Mouse (Mus musculus) c-Kit-positive CD71-positive TER-119-negative erythroid progenitor cells, embryonic 14.5 days (primary cell): ENCODE data around the gene AC124502.3.
"Not testable (repeated sequence)": the region's sequence is repeated elsewhere in the genome, so short reads cannot be mapped to it uniquely, and the experiment has no call there.

Experiments used
- DNase-seq: peaks from one replicate; pipeline ENCODE4 v3.0.0-alpha.2; 2013; ENCODE audit warnings: low read depth

The AC124502.3 gene

GRCm38 (mm10) chr19:5038709-5039156, at the start of gene AC124502.3, which contains the start of gene B4gat1:
Gene AC124502.3 (plus strand): TSS chr19:5038891.
Gene B4gat1 (plus strand): TSS chr19:5038826.
- peak; percentile 80 for DNase-seq

DNA sequence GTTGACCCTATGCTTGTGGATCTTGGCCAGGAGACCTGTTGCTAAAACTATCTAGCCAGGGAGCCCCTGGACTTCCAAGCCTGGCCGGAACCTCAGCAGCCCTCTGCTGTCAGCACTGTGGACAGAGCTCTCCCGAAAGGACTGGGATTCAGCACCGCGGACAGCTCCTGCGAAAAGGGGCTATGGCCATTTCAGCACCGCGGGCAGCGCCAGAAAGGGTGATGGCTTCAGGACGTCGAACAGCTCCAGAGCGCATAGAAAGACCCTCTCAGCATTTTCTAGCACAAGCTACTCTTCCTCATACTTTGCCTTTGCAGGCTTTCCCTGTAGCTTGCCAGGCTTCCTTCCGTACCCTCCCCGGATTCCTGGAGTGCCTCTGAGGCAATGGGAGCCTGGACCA, 49.7 kb upstream of the AC124502.3 start:
- DNase-seq = peak; percentile 84

DNA sequence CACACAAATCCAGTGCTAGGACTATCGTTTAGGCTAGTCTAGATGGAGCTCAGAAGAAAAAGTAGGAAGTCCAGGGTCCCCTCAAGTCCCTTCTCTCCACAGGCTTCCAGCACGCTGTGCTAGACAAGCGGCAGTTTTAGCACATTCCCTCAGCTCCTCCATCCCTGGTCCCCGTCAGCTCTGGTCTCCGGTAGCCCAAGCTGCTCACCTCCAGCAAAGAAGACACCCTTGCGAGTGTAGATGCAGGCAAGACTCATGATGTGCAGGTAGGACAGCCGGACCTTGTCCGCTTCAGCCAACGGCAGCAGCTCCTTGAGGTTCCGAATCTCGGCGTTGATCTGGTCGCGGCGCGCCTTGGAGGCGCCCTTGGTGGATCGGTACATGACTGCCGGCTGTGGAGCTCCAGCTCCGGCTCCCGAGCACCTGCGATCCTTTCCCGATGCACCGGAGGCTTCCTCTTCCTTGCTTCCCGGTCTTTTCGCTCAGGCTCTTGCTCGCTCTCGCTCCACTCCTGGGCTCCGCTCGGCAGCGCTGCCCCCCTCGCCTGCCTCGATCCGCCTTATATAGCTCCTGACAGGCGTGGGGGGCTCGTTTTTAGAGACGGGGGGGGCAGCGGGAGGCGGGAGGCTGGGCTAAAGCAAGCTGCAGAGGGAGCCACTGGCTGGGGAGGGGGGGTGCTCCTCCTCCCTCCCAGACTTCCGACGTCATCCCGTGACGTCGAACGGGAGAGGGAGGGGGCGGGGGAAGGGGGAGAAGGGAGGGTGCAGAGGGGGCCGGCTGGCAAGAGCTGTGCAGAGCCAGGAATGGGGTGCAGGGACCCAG, 49.0 kb upstream of the AC124502.3 start:
- no peak for DNase-seq

- no peak for DNase-seq
Observed at GRCm38 (mm10) chr19:4990256-4990625, 48.5 kb upstream of the AC124502.3 start, which contains the start of gene Npas4. Gene Npas4 (minus strand): TSS chr19:4990316.

DNA sequence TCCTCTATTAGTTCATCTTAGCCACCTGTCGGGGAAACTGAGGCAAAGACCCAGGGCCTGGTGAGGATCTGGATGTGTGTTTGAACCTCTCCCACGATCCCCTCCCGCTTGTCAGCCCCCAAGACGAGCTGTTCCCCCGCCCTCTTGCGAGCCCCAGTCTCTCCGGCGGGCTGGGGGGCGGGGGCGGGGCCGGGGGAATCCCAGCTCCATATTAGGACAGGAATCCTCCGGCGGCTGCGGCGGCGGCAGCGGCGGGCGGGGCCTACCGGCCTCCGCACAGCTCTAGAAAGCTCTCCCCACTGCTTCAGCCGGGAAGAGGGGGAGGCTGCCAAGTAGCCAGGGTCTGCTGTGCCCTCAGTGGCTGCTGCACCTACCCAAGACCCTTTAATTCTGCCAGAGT, 48.0 kb upstream of the AC124502.3 start:
- no peak for DNase-seq

- no peak for DNase-seq
Observed at GRCm38 (mm10) chr19:4992371-4992770, 46.3 kb upstream of the AC124502.3 start.

GRCm38 (mm10) chr19:4992904-4993303, 45.8 kb upstream of the AC124502.3 start:
- no peak for DNase-seq

GRCm38 (mm10) chr19:4994043-4994442, 44.6 kb upstream of the AC124502.3 start:
- no peak for DNase-seq

DNA sequence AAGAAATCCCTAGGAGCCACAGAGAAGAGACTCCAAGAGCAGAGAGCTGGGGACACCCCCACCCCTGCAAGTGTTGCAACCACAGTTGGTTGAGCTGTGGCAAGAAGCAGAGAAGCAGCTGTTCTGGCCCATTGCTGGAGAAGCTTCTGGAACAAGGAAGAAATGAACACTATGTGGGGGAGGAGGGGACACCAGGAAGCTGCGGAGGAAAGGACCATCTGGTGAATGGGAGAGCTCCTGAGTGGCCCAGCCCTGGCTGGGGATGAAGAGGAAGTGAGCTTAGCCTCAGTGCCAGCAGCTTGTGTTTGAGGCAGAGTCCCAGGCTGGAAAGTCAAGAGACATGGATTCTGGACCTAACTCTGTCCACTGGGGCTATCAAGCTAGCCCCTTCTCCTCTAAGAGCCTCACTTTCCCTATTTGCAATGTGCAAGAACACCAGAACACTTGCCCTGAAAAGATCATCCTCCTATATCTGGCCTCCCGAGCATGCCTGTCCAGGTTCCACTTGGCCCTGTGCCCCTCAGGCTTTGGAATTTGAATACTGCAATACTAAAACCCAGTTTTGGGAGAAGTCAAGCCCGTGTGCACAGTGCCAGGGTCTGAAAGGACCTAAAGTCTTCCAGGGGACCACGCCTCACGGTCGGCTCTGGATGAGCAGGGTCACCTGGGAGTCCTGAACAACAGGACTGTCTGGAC, 39.1 kb upstream of the AC124502.3 start:
- DNase-seq = no peak

DNA sequence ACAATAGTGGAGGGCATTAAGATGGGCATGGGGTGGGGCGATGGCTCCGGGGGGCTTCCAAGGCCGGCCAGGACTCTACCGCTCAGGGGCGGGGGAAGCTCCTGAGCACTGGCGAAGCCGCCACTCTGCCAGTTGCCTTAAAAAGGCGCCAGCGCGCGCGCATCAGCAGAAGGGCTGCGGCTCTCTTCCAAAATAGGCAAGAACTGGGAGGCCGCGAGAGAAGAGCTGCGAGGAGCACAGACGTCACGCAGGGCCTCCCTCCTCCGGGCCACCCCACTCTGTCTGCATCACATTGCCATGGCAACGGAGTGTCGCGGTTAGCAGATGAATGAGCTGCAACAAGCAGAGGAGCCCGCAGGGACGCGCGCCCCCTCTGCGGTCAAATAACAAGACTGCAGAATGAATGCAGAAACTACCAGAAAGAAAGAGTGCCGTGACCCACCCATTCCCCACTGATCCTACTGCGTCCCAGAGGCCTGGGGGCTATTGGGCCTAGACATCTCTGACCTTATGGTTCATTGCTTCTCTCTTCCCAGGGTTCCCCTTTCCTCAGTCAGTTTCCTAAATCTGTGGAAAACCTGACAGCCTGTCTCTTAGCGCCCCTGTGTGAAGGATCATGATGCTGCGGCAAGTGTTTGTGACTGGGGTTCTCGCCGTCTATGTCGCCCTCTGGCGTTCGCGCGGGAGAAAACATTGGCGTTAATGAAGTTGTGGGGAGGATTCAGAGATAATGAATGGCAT, 36.9 kb upstream of the AC124502.3 start:
- DNase-seq = peak; percentile 59

GRCm38 (mm10) chr19:5003644-5004043, 35.0 kb upstream of the AC124502.3 start:
- not testable (repeated sequence) for DNase-seq

GRCm38 (mm10) chr19:5004925-5005324, 33.8 kb upstream of the AC124502.3 start:
- no peak for DNase-seq

DNA sequence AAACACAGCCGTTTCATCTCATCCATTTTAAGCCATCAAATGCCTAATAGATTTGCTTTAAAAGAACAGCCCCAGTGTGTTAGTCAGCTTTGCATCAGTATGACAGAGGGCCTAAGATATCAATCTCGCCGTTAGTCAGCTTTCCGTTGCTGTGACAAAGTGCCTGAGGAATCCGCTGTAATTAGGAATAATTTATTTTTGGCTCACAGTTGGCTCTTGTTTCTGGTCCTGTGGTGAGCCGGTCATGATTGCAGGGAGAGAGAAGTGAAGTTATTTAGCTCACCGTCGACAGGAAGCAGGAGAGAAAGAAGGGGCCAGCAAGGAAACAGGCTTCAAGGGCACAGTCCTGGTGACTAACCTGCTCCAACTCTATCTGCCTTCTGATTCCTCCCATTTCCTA, 25.6 kb upstream of the AC124502.3 start:
- no peak for DNase-seq

GRCm38 (mm10) chr19:5014961-5015398, 23.7 kb upstream of the AC124502.3 start:
- no peak for DNase-seq

GRCm38 (mm10) chr19:5016221-5016742, 22.4 kb upstream of the AC124502.3 start:
- DNase-seq = no peak

DNA sequence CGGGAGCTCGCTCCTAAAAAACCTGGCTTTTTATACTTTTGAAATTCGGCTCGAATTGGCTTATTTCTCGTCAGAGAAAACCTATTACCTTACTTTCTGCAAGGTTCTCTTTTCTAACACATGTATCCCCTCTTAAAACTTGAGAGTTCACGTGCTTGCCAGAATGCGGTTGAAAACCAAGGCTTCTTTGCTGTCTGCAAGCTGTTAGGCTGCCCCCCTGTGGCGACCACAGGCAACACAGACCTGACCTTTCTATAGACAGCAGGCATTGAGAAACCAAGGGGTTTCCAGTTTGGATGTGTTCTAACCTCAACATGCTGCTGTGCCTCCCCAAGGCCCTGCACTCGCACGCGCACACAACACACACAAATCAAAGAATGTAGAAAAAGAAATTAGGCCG, 21.9 kb upstream of the AC124502.3 start:
- peak; percentile 49 for DNase-seq

GRCm38 (mm10) chr19:5017611-5018010, 21.1 kb upstream of the AC124502.3 start:
- no peak for DNase-seq

- DNase-seq = no peak
Observed at GRCm38 (mm10) chr19:5018191-5018590, 20.5 kb upstream of the AC124502.3 start.

DNA sequence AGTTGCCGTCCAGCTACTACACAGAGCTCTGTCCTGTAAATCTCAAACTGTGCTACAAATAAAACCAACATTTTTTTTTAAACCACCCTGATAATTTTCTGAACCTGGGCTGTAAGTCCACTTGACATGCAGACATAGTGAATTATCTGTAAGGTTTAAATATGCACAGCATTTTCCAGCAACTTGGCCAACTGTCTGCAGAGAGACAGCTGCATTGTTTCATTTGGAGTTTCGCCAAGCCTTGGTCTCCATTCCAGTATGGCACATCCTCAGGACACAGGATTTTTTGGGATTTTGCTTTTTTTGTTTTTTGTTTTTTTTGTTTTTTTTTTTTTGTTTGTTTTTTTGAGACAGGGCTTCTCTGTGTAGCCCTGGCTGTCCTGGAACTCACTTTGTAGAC, 17.3 kb upstream of the AC124502.3 start:
- DNase-seq = no peak

DNA sequence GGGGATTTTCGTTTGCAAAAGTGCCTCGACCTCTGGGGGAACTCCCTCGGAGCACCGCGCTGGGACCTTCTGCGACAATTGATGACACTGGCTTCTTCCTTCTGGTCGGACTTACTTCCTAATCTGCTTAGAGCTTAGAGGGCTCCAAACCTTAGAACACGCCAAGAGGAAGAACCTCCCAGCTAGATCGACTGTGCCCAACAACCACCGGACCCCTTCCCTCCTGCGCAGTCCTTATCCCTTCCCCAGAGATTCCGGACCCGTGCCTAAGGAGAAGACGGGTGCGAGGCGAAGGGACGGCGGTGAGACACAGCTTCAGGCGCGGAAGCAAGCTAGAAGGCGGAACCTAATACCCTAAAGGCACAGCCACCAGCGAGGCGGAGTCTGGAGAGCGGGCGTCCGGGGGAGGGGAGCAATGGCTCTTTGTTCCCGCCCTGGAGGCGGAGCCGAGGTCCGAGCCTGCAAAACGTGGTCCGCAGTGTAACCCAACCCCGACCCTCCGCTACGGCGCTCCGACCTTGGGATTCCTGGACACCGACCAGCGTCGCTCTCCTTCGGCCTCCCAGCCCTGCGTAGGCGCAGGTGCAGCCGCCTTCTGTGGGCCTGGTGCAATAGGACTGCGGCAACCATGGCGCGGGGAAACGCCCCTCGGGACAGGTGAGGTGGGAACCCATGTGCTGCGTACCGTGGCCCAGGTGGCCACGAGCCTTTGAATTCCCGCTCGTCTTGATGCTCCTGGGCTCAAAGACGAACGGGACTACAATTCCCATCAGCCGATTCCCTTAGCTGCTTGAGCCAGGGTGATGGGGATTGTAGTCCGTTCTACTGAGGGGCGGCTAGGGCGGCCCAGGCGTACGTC, 14.8 kb upstream of the AC124502.3 start, which contains the start of gene Slc29a2:
Gene Slc29a2, plus strand, starts transcription at position 240 of the 859 bp plus-strand sequence.
- peak; percentile 87 for DNase-seq

- DNase-seq = no peak
Observed at GRCm38 (mm10) chr19:5026111-5026510, 12.6 kb upstream of the AC124502.3 start.
